Mouse (Mus musculus): ENCODE results near the gene Gcgr. TPM values are rescaled to one million over a fixed set of nuclear protein-coding genes. Genes with fewer than 3 reads are reported as not detected.

Gcgr gene
- polyA plus RNA-seq, 1 experiment from 2014 or later, result 2.1 TPM

DNA sequence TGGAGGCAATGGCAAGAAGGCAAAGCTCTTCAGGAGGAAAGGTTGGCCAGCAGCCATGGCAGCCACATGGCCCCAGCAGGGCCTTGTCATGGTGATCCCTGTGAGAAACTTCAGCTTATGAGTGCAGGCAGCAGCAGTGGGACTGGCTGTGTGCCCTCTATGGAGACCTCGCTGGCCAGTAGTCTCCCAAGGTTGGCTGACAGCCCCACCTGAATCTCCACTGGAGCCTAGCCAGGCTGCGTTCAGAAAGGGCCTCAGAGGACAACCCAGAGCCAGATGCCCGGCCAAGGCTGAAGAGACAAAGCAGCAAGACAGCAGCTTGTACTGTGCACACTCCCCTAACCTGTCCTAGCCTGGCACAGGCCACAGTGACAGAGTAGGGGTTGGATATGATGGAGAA is 8.0 kb downstream of the Gcgr start:
- 59% methylated on average over 3 of the region's 3 CpGs for WGBS
- H3K4me3 ChIP-seq, result no peak overlapping the region
- H3K27ac ChIP-seq (replicated peaks), result peak overlapping the region; percentile 28
- H3K9me3 ChIP-seq, result no peaks in the 10 kb centered on the region
- peaks cover 38% of the 10 kb centered on the region for H3K27me3 ChIP-seq (replicated peaks)
- peaks cover 42% of the 10 kb centered on the region for H3K4me1 ChIP-seq
- ATAC-seq (ENCODE audit: extremely low read depth, insufficient number of reproducible peaks, low FRiP score, low TSS enrichment), result no peak
- peaks cover 23% of the 10 kb centered on the region for H3K36me3 ChIP-seq
- H3K9ac ChIP-seq, result 0 out of 2 replicates have a peak overlapping the region, but pooled peaks have one; percentile 1
- no peak overlapping the region for H3K4me2 ChIP-seq

DNA sequence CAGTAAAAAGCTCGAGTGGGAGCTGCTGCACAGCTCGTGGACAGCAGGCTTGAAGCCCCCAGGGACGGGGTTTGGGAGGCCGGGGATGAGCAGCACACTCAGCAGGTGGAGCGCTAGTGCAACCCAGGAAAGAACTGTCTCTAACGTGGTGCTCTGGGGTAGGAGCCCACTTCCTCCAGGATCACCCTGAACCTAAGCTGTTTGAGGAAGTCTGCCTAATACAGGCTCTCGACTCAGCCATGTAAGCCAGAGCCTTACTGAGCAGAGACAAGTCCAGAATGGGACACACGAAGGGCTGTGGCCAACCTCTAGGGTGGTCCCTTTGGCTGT is 8.4 kb downstream of the Gcgr start:
- no peaks in the 10 kb centered on the region for H3K9me3 ChIP-seq
- H3K4me1 ChIP-seq, result peaks cover 42% of the 10 kb centered on the region
- peaks cover 34% of the 10 kb centered on the region for H3K27me3 ChIP-seq (replicated peaks)
- WGBS, result 44% methylated on average over 8 of the region's 8 CpGs
- no peak overlapping the region for H3K4me2 ChIP-seq
- peaks cover 27% of the 10 kb centered on the region for H3K36me3 ChIP-seq
- H3K9ac ChIP-seq, result peak overlapping the region; percentile 67
- H3K4me3 ChIP-seq, result no peak overlapping the region
- ATAC-seq (ENCODE audit: extremely low read depth, insufficient number of reproducible peaks, low FRiP score, low TSS enrichment), result no peak
- peak overlapping the region; percentile 28 for H3K27ac ChIP-seq (replicated peaks)

DNA sequence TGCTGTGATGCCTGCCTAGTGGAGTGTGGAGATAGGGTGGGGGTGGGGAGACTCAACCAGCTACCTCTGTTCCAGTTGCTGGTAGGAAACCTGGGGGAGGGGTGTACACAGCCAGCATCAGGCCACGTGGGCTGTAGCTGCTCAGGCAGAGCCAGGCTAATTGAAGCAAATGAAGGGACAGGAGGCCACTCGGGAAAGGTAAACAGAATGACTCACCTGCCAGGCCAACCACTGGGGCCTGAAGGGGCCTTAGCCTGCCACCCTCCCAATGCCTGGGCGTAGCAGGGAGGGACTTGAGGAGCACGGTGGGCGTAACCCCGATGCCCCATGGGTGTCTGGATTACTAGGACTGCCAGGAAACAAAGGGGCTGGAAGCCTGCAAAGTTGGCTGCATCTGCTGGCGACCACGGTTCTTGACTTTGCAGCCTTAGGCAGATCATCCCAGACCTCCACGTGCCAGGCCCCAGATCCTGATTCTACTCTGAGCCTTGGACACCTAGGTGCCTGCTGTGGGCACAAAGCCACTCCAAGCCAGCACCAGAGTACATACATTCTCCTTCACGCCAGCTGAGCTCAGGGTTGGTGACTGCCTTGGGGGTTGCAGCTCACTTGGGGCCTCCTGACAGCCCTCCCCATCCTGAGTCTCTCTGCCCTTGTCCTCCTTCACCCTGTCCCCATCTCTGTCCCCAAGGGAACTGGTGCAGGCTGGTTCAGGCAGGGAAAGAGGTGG is 9.0 kb downstream of the Gcgr start:
- Histone ChIP-seq H3K27ac (replicated peaks) (peak overlapping the region; percentile 28; the same call in 1 of the 2 replicates), H3K9me3 (no peaks in the 10 kb centered on the region), H3K4me1 (peaks cover 42% of the 10 kb centered on the region), H3K4me3 (no peak overlapping the region), H3K36me3 (peaks cover 32% of the 10 kb centered on the region), H3K27me3 (replicated peaks) (peaks cover 28% of the 10 kb centered on the region), H3K9ac (peak overlapping the region; percentile 67), H3K4me2 (no peak overlapping the region)
- ATAC-seq (ENCODE audit: extremely low read depth, insufficient number of reproducible peaks, low FRiP score, low TSS enrichment), result no peak
- WGBS, result 30% methylated on average over 10 of the region's 10 CpGs

DNA sequence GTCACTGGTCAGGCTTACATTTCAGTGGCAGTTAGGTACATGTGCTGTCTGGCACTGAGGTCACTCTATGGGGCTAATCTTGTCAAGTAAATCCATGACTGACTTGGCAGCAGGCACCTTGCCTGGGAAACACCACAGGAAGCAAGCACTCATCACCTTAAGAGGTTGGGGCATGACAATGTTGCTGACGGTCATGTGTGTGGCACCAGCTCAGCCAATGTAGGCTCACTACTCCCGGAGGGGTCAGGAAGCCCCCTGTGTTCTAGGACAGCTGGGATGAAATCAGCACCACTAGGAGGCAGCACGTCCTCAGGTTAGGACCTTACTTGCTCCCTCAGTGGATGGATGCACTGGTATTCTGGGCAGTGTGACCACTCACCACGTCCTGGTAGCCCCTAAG is 11.4 kb downstream of the Gcgr start:
- Histone ChIP-seq H3K4me3 (no peak overlapping the region), H3K4me1 (peaks cover 31% of the 10 kb centered on the region), H3K27me3 (replicated peaks) (peaks cover 8% of the 10 kb centered on the region; the same call in 1 of the 2 replicates), H3K9ac (no peak overlapping the region; the same call in 1 of the 2 replicates), H3K4me2 (no peak overlapping the region), H3K9me3 (no peaks in the 10 kb centered on the region), H3K36me3 (peaks cover 50% of the 10 kb centered on the region), H3K27ac (replicated peaks) (no peak overlapping the region)
- WGBS, result 23% methylated on average over 4 of the region's 4 CpGs
- no peak for ATAC-seq (ENCODE audit: extremely low read depth, insufficient number of reproducible peaks, low FRiP score, low TSS enrichment)

DNA sequence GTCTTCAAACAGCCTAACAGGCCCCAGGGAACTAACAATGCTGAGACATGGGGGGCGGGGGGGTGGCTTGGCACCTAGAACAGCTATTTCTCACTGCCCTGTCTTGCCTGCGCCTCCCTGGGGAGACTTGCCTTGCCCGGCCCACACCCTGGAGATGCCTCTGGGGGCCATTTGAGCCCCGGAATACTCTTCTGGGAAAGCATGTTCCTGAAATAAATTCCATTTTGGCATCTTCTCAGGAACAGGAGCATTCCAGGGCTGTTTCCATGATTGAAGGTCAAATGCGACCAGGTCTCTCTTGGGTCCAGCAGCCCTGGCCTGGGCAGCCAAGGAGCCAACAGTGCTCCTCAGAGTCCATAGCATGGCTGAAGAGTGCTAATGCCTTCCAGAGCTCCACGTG is 11.9 kb downstream of the Gcgr start:
- H3K27ac ChIP-seq (replicated peaks), result no peak overlapping the region
- H3K4me1 ChIP-seq, result peaks cover 34% of the 10 kb centered on the region
- no peak overlapping the region for H3K4me2 ChIP-seq
- ATAC-seq (ENCODE audit: extremely low read depth, insufficient number of reproducible peaks, low FRiP score, low TSS enrichment), result no peak
- no peak overlapping the region for H3K4me3 ChIP-seq
- 73% methylated on average over 6 of the region's 6 CpGs for WGBS
- H3K36me3 ChIP-seq, result peaks cover 53% of the 10 kb centered on the region
- H3K27me3 ChIP-seq (replicated peaks), result peaks cover 3% of the 10 kb centered on the region; the same call in 1 of the 2 replicates
- H3K9ac ChIP-seq, result no peak overlapping the region
- H3K9me3 ChIP-seq, result no peaks in the 10 kb centered on the region

DNA sequence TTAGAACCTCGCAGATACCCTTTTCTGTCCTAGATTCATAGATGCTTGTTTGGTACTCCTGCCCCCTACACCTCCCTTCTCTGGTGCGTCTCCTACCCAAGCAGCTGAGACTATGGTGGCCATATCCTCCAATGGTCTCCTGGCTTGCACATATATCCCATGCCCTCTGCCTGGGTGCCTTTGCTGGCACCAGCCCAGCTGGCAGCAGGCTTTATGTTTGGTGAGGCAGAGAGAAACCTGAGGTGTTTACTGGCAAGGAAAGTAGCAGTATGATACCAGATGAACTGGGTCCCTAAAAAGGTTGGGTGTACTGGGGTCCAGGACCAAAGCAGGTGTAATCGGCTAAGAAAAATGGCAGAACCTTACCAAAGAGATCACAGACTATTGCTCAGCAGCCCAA is 15.5 kb downstream of the Gcgr start:
- peak overlapping the region; percentile 28; the same call in 1 of the 2 replicates for H3K9ac ChIP-seq
- H3K9me3 ChIP-seq, result no peaks in the 10 kb centered on the region
- no peaks in the 10 kb centered on the region for H3K27me3 ChIP-seq (replicated peaks)
- H3K4me2 ChIP-seq, result no peak overlapping the region
- ATAC-seq (ENCODE audit: extremely low read depth, insufficient number of reproducible peaks, low FRiP score, low TSS enrichment), result no peak
- H3K4me3 ChIP-seq, result no peak overlapping the region
- peaks cover 37% of the 10 kb centered on the region for H3K4me1 ChIP-seq
- H3K27ac ChIP-seq (replicated peaks), result no peak overlapping the region
- peaks cover 53% of the 10 kb centered on the region for H3K36me3 ChIP-seq
- 89% methylated on average over 3 of the region's 3 CpGs for WGBS

DNA sequence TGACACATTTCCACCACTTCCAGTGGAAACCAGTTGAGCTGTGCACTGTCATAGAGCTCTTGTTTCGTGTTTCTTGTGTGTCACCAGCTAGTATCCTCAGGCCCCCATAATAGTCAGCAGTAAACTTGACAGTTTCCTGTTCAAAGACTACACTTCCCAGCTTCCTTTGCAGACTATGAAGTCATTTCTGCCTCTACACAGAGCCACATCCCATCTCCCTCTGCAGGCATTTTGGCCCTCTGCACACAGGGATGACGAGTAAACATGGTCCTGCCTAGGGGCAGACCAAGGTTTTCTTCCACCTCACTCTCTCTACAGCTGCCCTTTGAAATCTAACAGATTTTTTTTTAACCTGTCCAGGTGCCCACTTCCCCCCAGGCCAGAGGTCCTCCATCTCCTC is 17.0 kb downstream of the Gcgr start:
- Histone ChIP-seq H3K9me3 (no peaks in the 10 kb centered on the region), H3K27ac (replicated peaks) (0 out of 2 replicates have a peak overlapping the region, but pooled peaks have one; percentile 97), H3K4me1 (peaks cover 27% of the 10 kb centered on the region), H3K36me3 (peaks cover 41% of the 10 kb centered on the region), H3K4me2 (peak overlapping the region; percentile 83), H3K9ac (peak overlapping the region; percentile 100), H3K27me3 (replicated peaks) (no peaks in the 10 kb centered on the region), H3K4me3 (0 out of 2 replicates have a peak overlapping the region, but pooled peaks have one; percentile 95)
- ATAC-seq (ENCODE audit: extremely low read depth, insufficient number of reproducible peaks, low FRiP score, low TSS enrichment), result no peak
- WGBS, result 59% methylated on average over 2 of the region's 2 CpGs

DNA sequence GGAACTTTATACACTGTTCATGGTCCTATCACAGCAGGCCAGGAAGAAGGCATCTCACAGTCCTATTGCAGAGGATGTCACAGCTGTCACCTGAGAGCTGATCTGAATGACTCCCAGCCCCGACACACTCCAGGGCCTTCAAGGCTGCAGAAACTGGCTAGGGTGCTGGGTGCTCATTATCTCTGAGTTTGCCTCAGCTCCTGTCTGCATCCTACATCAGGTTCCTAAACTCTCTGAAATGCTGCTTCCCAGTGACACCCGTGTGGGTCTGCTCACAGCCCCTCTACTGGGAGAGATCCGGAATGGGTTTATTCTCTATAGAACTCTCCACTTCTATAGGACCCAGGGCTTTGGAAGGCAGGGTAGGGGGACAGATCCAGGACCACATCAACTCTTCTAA is 17.7 kb downstream of the Gcgr start:
- H3K27ac ChIP-seq (replicated peaks), result peak overlapping the region; percentile 97
- H3K4me3 ChIP-seq, result peak overlapping the region; percentile 95
- H3K9me3 ChIP-seq, result no peaks in the 10 kb centered on the region
- peak overlapping the region; percentile 83 for H3K4me2 ChIP-seq
- WGBS, result 68% methylated on average over 3 of the region's 3 CpGs
- peak overlapping the region; percentile 100 for H3K9ac ChIP-seq
- peaks cover 33% of the 10 kb centered on the region for H3K36me3 ChIP-seq
- peaks cover 25% of the 10 kb centered on the region for H3K4me1 ChIP-seq
- no peak for ATAC-seq (ENCODE audit: extremely low read depth, insufficient number of reproducible peaks, low FRiP score, low TSS enrichment)
- H3K27me3 ChIP-seq (replicated peaks), result no peaks in the 10 kb centered on the region

DNA sequence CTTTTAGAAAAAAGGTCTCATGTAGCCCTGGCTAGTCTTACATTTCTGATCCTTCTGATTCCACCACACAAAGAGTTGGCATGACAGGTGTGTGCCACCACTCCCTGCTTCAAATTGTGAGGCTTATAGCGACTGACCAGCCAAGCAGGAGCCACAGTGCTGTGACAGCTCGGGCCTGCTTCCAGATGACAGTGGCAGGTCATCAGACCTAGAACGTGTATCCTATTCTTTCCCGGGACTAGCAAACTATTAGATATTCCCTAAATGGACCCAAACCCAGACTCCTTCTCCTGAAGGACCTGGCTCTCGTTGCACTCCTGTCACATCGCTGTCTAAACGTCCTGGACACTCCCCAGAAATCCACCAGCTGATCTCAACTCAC is 18.3 kb downstream of the Gcgr start:
- H3K4me1 ChIP-seq, result peaks cover 25% of the 10 kb centered on the region
- H3K9me3 ChIP-seq, result no peaks in the 10 kb centered on the region
- no peak for ATAC-seq (ENCODE audit: extremely low read depth, insufficient number of reproducible peaks, low FRiP score, low TSS enrichment)
- peaks cover 28% of the 10 kb centered on the region for H3K36me3 ChIP-seq
- H3K4me3 ChIP-seq, result peak overlapping the region; percentile 95
- H3K27ac ChIP-seq (replicated peaks), result peak overlapping the region; percentile 97
- peak overlapping the region; percentile 83 for H3K4me2 ChIP-seq
- H3K27me3 ChIP-seq (replicated peaks), result no peaks in the 10 kb centered on the region
- peak overlapping the region; percentile 100 for H3K9ac ChIP-seq
- 17% methylated on average over 7 of the region's 7 CpGs for WGBS

DNA sequence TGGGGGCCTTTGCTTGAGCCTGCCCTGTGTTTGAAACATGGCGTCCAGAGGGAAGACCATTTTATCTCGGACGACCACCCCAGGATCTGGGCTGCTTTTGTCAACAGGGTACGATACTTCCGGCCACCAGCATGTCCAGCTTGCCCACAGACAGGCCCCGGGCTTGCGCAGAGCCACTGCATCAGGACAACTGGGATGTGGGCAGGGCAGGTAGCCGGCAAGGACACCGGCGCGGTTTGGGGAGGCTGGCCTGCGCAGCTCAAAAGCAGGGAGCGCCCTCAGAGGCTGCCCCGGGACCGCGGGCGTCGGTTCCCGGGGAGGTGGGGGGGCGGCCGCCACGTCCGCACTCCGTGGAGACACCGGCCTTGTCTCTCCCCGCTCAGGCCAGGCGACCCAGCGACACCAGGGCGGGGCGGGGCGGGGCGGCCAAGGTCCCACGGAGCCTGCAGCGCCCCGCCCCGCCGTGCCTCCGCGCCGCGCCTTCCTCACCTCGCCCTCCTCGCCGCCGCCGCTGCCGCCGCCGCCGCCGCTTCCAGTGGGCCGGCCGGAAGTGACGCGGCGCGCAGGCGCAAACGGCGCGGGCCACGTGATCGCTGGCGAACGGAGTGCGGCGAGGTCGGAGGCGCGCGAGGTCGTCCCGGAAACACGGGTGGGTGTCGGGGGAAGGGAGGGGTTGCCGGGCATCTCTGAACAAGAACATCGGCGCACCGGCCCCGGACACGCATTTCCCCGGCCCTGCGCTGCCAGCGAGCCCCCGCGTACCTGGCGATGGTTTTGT is 18.9 kb downstream of the Gcgr start, which contains the start of gene Mcrip1:
Gene Mcrip1 (minus strand): TSS at position 560 of the 778 bp plus-strand sequence.
- Histone ChIP-seq H3K9ac (peak within 1 kb of the TSS; percentile 100), H3K27me3 (replicated peaks) (no peaks in the 10 kb centered on the region), H3K36me3 (peaks cover 22% of the 10 kb centered on the region), H3K9me3 (no peaks in the 10 kb centered on the region), H3K4me3 (peak within 1 kb of the TSS; percentile 95), H3K4me1 (peaks cover 27% of the 10 kb centered on the region), H3K27ac (replicated peaks) (peak within 1 kb of the TSS; percentile 97), H3K4me2 (peak within 1 kb of the TSS; percentile 83)
- WGBS, result under 1% methylated on average over 71 of the region's 87 CpGs
- ATAC-seq (ENCODE audit: extremely low read depth, insufficient number of reproducible peaks, low FRiP score, low TSS enrichment), result peak; percentile 84

DNA sequence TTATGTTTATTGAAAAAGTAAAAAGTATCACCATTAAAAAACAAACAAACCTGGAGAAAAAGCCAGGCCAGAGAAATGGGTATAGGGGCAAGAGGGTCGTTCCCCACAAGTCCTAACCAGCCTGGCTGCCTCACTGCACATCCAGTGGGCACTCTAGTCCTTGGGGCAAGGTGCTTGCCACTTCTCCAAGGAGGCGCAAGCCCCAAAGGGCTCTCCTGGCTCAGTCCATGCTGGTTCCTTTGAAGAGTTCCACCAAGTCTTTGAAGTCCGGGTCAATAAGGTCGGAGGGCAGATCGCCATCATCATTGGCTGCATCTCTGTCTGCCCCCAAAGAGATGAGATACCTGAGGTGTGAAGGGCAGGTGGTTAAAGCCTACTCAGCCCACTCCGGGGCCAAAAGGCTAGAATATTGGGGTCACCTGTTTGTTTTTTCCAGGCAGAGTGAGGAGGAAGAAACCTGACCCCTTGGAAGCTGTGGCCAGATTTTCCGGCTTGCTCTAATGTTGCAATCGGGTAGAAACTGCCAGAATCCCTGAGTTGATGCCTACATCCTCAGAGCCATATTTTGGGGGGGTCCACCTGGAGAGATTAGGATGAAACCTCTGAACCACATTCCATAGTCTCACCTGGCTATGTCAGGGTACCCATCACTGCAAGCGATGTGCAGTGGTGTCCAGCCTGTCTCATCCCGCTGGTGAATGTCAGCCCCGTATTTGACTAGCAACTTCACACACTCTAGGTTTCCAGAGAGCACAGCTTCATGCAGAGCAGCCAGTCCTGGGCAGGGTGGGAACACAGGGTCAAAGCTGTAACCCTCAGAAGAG is 19.7 kb downstream of the Gcgr start:
- peaks cover 14% of the 10 kb centered on the region for H3K36me3 ChIP-seq
- WGBS, result 73% methylated on average over 11 of the region's 11 CpGs
- H3K27ac ChIP-seq (replicated peaks), result peak overlapping the region; percentile 97
- no peaks in the 10 kb centered on the region for H3K9me3 ChIP-seq
- peak overlapping the region; percentile 100 for H3K9ac ChIP-seq
- peak overlapping the region; percentile 83 for H3K4me2 ChIP-seq
- no peaks in the 10 kb centered on the region for H3K27me3 ChIP-seq (replicated peaks)
- H3K4me1 ChIP-seq, result peaks cover 35% of the 10 kb centered on the region
- ATAC-seq (ENCODE audit: extremely low read depth, insufficient number of reproducible peaks, low FRiP score, low TSS enrichment), result no peak
- peak overlapping the region; percentile 95 for H3K4me3 ChIP-seq
